Mouse (Mus musculus): ENCODE results near the gene Capn12.
A peak's percentile ranks its signal among the peaks of the same experiment; 100 is the strongest.

Gene Capn12

DNA sequence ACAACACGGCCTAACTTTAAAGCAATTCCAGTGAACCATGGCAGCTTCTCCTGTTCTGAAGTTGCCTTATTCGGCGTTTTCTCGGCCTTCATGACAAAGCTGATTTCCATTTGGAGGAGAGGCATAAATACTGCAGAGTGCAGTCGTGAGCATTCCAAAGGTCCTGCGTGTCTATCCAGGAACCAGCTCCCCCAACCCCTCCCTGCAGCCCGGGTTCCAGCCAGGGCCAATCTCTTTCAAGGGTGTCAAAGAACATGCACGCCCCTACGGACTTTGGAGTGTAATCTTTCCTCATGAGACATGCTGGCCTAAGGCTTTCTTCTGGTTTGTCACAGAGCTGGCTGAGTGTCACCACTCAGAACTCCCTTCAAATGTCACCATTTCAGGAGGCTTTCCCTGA lies 44.1 kb downstream of the Capn12 start:
- peaks cover 99% of the 10 kb centered on the region for H3K4me1 ChIP-seq (replicated peaks; ENCODE audit: low read depth, low read length)
- H3K27me3 ChIP-seq (ENCODE audit: insufficient read depth, low read length) = no peaks in the 10 kb centered on the region
- TF ChIP-seq CTCF (conservative IDR thresholded peaks at IDR 0.05; ENCODE audit: low read length) (no peak), POU5F1 (IDR thresholded peaks at IDR 0.05; ENCODE audit: borderline replicate concordance, low read length) (no peak), NANOG (IDR thresholded peaks at IDR 0.05; ENCODE audit: borderline replicate concordance, low read length) (no peak)

DNA sequence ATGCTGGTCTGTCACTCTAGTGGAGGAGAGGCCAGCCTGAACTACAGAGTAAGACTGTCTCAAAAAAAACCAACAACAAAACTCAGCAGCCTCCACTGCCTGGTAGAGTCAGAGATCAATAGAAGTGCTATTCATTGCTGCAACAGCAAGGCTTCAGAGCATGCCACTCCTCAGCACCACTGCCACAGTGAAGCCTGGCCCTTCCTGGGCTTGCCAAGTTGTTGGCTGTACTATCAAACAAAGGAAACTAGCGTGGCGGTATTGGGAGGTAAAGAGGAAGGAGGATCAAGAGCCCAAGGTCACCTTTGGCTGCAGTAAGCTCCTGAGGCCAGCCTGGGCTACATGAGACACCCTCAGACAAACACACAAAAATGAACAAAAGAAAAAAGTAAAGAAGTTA lies 45.0 kb downstream of the Capn12 start:
- peaks cover 99% of the 10 kb centered on the region for H3K4me1 ChIP-seq (replicated peaks; ENCODE audit: low read depth, low read length)
- H3K4me3 ChIP-seq (replicated peaks; ENCODE audit: low read length) = no peak overlapping the region
- peaks cover 94% of the 10 kb centered on the region for H3K36me3 ChIP-seq (ENCODE audit: insufficient read depth, low read length)
- TF ChIP-seq CTCF (conservative IDR thresholded peaks at IDR 0.05; ENCODE audit: low read length) (no peak), NANOG (IDR thresholded peaks at IDR 0.05; ENCODE audit: borderline replicate concordance, low read length) (no peak), POU5F1 (IDR thresholded peaks at IDR 0.05; ENCODE audit: borderline replicate concordance, low read length) (no peak)
- no peaks in the 10 kb centered on the region for H3K27me3 ChIP-seq (ENCODE audit: insufficient read depth, low read length)
- no peaks in the 10 kb centered on the region for H3K9me3 ChIP-seq (ENCODE audit: low read length)

More for the DNA sequence above, 44.1 kb downstream of the Capn12 start:
- H3K9me3 ChIP-seq (ENCODE audit: low read length) = no peaks in the 10 kb centered on the region
- H3K4me3 ChIP-seq (replicated peaks; ENCODE audit: low read length) = 0 out of 2 replicates have a peak overlapping the region, but pooled peaks have one; percentile 32
- peaks cover 94% of the 10 kb centered on the region for H3K36me3 ChIP-seq (ENCODE audit: insufficient read depth, low read length)

DNA sequence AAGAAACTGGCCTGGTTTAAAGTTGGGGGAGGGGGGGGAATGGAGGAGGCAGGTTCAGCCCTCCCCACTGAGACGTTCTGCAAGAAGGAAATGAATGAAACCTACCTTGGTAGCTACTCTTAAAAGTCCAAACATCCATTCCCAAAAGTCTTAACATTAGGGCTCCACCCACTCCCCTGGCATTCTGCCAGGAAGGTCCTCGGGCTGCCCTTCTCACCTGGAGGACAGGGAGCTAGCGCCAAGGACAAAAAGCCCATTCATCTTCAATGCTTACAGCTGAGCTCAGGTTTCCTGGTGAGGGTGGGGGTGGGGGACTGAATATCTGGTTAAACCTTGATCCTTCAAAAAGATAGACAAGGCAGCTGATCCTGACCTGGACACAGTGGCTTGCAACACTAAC lies 48.2 kb downstream of the Capn12 start:
- peaks cover 96% of the 10 kb centered on the region for H3K4me1 ChIP-seq (replicated peaks; ENCODE audit: low read depth, low read length)
- H3K9me3 ChIP-seq (ENCODE audit: low read length) = no peaks in the 10 kb centered on the region
- TF ChIP-seq NANOG (IDR thresholded peaks at IDR 0.05; ENCODE audit: borderline replicate concordance, low read length) (no peak), POU5F1 (IDR thresholded peaks at IDR 0.05; ENCODE audit: borderline replicate concordance, low read length) (no peak), CTCF (conservative IDR thresholded peaks at IDR 0.05; ENCODE audit: low read length) (no peak)
- H3K36me3 ChIP-seq (ENCODE audit: insufficient read depth, low read length) = peaks cover 78% of the 10 kb centered on the region
- H3K4me3 ChIP-seq (replicated peaks; ENCODE audit: low read length) = peak overlapping the region; percentile 37
- no peaks in the 10 kb centered on the region for H3K27me3 ChIP-seq (ENCODE audit: insufficient read depth, low read length)

DNA sequence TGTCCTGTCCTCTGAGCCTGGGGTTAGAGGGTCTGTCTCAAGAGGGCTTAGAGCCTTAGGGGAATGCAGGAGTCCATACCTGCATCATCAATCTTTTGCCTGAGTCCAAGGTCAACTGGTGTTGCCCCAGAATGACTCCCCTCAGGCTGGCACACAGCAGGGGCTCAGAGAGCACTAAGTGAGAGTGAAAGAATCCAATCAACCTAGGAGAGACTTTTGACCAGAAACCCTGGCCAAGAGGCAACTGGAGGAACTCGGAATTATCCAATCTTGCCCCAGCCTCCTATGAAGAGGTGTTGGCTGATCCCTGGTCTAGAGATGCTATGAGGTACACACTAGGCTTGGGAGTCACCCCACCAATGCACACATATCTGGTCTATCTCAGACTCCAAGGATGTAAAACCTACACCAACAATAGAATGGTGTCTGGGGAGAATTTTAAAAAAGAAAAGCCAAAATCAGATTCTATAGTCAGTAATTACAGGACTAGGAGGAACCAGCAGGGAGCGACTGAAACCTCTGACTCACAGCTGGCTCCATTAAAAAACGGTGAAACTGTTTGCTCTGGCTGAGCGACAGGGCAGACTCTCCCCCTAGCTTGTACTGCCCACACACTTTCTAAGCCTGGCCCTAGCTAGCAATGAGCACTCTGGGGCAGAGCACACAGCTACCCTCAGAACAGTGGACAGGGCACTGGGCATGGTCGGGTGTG lies 49.3 kb downstream of the Capn12 start:
- Histone ChIP-seq H3K27me3 (ENCODE audit: insufficient read depth, low read length) (no peaks in the 10 kb centered on the region), H3K4me3 (replicated peaks; ENCODE audit: low read length) (peak overlapping the region; percentile 8), H3K9me3 (ENCODE audit: low read length) (no peaks in the 10 kb centered on the region), H3K4me1 (replicated peaks; ENCODE audit: low read depth, low read length) (peaks cover 96% of the 10 kb centered on the region), H3K36me3 (ENCODE audit: insufficient read depth, low read length) (peaks cover 78% of the 10 kb centered on the region)
- no peak for TF ChIP-seq POU5F1 (IDR thresholded peaks at IDR 0.05; ENCODE audit: borderline replicate concordance, low read length)
- no peak for TF ChIP-seq CTCF (conservative IDR thresholded peaks at IDR 0.05; ENCODE audit: low read length)
- no peak for TF ChIP-seq NANOG (IDR thresholded peaks at IDR 0.05; ENCODE audit: borderline replicate concordance, low read length)

DNA sequence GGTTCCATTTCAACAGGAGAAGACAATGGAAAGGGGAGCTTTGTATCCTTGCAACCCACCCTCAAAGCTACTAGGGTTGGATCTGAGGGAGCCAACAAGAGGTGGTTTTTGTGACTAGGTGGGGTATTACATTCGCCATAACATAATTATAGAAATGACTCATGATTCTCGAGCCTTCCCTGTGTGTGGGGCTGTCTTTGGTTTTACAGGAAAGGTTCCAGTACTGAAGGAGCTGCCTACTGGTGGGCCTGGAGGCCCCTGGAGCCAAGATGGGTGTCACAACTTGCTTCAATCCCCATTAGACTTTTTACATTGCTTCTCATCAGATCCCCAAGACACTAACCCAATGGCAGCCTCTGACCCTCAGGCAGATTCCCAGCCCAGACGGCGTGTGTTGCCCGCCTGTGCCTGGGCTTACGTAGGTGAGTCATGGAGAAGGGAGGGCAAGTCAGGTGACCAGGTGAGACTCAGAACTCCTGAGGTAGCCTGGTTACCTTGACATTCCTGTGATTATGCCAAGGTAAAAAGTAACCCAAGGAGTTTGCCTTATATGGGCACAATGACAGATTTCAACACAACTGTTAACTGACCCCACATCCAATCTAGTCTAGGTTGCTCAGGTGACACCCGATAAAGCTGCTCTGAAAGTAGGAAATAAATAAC lies 49.9 kb downstream of the Capn12 start:
- peak overlapping the region; percentile 48 for H3K4me3 ChIP-seq (replicated peaks; ENCODE audit: low read length)
- peaks cover 96% of the 10 kb centered on the region for H3K4me1 ChIP-seq (replicated peaks; ENCODE audit: low read depth, low read length)

DNA sequence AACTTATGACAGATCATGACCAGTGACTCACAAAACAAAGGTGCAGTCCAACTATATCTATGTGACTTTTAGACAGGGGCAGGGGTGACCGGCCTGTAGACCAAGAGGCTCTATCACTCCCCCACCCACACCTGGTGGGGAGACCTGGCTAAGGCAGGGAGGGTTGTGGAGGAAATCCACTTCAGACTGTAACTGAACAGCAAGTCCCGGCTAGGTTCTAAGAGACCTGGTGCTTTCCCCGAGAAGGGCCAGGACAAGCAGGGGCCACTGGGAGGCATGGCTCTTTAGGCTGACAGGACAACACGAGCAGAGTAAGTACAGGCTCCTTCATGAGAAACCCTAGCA lies 50.4 kb downstream of the Capn12 start:
- H3K4me3 ChIP-seq (replicated peaks; ENCODE audit: low read length) = peak overlapping the region; percentile 48; the same call in 1 of the 2 replicates
- no peaks in the 10 kb centered on the region for H3K27me3 ChIP-seq (ENCODE audit: insufficient read depth, low read length)
- peaks cover 96% of the 10 kb centered on the region for H3K4me1 ChIP-seq (replicated peaks; ENCODE audit: low read depth, low read length)
- no peaks in the 10 kb centered on the region for H3K9me3 ChIP-seq (ENCODE audit: low read length)
- TF ChIP-seq NANOG (IDR thresholded peaks at IDR 0.05; ENCODE audit: borderline replicate concordance, low read length) = no peak
- no peak for TF ChIP-seq CTCF (conservative IDR thresholded peaks at IDR 0.05; ENCODE audit: low read length)
- TF ChIP-seq POU5F1 (IDR thresholded peaks at IDR 0.05; ENCODE audit: borderline replicate concordance, low read length) = no peak
- H3K36me3 ChIP-seq (ENCODE audit: insufficient read depth, low read length) = peaks cover 80% of the 10 kb centered on the region

More for the DNA sequence above, 49.9 kb downstream of the Capn12 start:
- Histone ChIP-seq H3K36me3 (ENCODE audit: insufficient read depth, low read length) (peaks cover 79% of the 10 kb centered on the region), H3K9me3 (ENCODE audit: low read length) (no peaks in the 10 kb centered on the region), H3K27me3 (ENCODE audit: insufficient read depth, low read length) (no peaks in the 10 kb centered on the region)
- no peak for TF ChIP-seq CTCF (conservative IDR thresholded peaks at IDR 0.05; ENCODE audit: low read length)
- TF ChIP-seq POU5F1 (IDR thresholded peaks at IDR 0.05; ENCODE audit: borderline replicate concordance, low read length) = no peak
- no peak for TF ChIP-seq NANOG (IDR thresholded peaks at IDR 0.05; ENCODE audit: borderline replicate concordance, low read length)

DNA sequence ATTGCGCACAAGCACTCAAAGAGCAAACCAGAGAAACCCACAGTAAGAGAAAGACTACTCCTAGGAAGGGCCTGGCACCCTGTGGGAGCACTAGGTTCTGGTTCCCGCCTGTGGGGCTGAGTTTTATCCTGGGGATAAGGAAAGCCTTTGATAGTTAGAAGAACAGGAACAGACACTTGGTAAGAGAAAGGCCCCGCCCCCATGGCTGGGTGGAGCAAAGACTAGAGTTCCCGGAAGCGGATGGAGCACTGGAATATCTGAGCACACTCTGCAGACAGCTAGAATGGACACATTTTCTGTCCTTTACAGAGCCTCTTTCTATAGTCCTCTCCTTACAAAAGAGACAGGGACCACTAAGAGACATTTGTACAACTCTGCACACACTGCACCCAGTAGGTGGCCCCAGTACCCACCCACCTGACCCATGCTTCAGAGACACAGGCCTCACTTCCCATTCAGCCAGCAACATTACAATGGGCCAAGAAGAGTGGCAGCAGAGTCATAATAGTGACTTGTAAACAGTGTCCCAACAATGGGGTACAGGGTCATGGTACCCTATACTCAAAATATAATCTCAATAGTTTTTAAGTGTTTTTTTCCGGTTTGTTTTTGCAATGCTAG lies 51.3 kb downstream of the Capn12 start:
- no peaks in the 10 kb centered on the region for H3K27me3 ChIP-seq (ENCODE audit: insufficient read depth, low read length)
- peaks cover 97% of the 10 kb centered on the region for H3K4me1 ChIP-seq (replicated peaks; ENCODE audit: low read depth, low read length)
- H3K36me3 ChIP-seq (ENCODE audit: insufficient read depth, low read length) = peaks cover 84% of the 10 kb centered on the region
- 0 out of 2 replicates have a peak overlapping the region, but pooled peaks have one; percentile 24 for H3K4me3 ChIP-seq (replicated peaks; ENCODE audit: low read length)
- H3K9me3 ChIP-seq (ENCODE audit: low read length) = no peaks in the 10 kb centered on the region
- TF ChIP-seq CTCF (conservative IDR thresholded peaks at IDR 0.05; ENCODE audit: low read length) = no peak
- no peak for TF ChIP-seq NANOG (IDR thresholded peaks at IDR 0.05; ENCODE audit: borderline replicate concordance, low read length)
- TF ChIP-seq POU5F1 (IDR thresholded peaks at IDR 0.05; ENCODE audit: borderline replicate concordance, low read length) = no peak

DNA sequence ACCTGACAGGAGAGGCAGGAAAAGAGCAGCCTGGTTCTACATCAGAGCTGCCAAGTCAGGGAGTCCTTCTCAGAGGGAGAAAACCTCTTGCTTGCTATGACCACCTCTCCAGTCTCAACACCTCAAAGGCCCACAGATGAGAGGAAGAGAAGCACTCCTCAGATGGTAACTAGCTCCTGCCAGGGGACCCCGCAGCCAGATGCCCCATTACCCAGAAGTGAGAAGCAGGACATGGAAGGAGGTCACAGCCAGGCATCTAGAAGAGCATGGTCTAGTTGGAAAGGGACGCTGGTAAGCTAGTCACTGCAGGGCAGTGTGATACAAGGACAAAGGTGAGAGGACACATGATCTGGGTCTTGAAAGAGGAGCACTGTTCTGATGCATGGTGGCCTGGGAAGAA lies 52.6 kb downstream of the Capn12 start:
- H3K27me3 ChIP-seq (ENCODE audit: insufficient read depth, low read length) = no peaks in the 10 kb centered on the region
- peaks cover 83% of the 10 kb centered on the region for H3K36me3 ChIP-seq (ENCODE audit: insufficient read depth, low read length)
- peaks cover 97% of the 10 kb centered on the region for H3K4me1 ChIP-seq (replicated peaks; ENCODE audit: low read depth, low read length)
- no peak overlapping the region for H3K4me3 ChIP-seq (replicated peaks; ENCODE audit: low read length)
- H3K9me3 ChIP-seq (ENCODE audit: low read length) = no peaks in the 10 kb centered on the region
- no peak for TF ChIP-seq POU5F1 (IDR thresholded peaks at IDR 0.05; ENCODE audit: borderline replicate concordance, low read length)

Measured in E14TG2a.4 (cell line).